Mouse (Mus musculus): ENCODE data around the gene Reln. TPM values are rescaled to one million over a fixed set of nuclear protein-coding genes. Genes with fewer than 3 reads are reported as not detected.

Gene Reln
- polyA plus RNA-seq, 1 experiment from 2014 or later: 45.8 TPM

DNA sequence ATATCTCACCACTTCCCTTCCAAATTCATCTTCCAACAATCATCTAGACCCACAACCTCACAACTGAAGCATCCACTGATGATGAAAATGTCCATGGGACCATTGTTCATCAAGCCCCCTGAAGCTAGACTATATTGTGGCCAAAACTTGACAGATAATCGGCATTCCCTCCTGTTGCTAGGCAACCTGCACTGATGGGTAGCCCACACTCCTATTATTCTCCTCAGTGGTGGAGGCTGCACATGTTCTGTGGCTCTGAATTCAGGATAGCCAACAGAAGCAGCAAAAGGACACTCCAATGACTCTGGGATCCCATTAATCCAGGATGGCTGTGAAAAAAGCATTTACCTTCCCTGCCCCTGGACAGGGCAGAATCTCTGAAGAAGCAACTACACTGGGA, 40.8 kb downstream of the Reln start:
- Histone ChIP-seq H3K9me3 (no peaks in the 10 kb centered on the region), H3K9ac (no peak overlapping the region), H3K4me1 (replicated peaks) (peaks cover 5% of the 10 kb centered on the region), H3K27me3 (no peaks in the 10 kb centered on the region), H3K36me3 (no peaks in the 10 kb centered on the region), H3K4me3 (no peak overlapping the region), H3K27ac (replicated peaks) (no peak overlapping the region), H3K4me2 (no peak overlapping the region)
- WGBS: 19% methylated on average over 1 of the region's 1 CpGs
- ATAC-seq (ENCODE audit: low read depth): no peak

DNA sequence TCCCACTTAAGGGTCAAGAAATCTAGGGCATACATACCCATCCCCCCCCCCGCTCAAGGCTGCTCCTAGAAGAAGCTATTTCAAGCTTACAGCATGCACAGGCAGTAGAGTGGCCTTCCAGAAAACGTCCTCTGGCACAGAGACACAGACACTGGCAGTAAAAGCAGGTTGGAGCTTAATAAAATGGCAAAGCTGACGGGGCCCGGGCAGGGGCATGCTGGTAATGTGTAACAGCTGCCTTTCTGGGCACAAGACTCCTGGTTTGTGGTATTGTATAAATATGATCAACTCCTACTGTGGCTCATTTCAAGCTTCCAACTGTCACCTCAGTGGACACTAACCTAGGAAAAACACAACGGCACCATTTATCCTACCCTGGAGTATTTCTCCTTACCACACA, 42.2 kb downstream of the Reln start:
- Histone ChIP-seq H3K4me2 (no peak overlapping the region), H3K4me1 (replicated peaks) (peaks cover 5% of the 10 kb centered on the region), H3K9ac (no peak overlapping the region), H3K27me3 (no peaks in the 10 kb centered on the region), H3K4me3 (no peak overlapping the region), H3K9me3 (no peaks in the 10 kb centered on the region), H3K36me3 (no peaks in the 10 kb centered on the region), H3K27ac (replicated peaks) (no peak overlapping the region)
- 69% methylated on average over 5 of the region's 5 CpGs for WGBS
- no peak for ATAC-seq (ENCODE audit: low read depth)

DNA sequence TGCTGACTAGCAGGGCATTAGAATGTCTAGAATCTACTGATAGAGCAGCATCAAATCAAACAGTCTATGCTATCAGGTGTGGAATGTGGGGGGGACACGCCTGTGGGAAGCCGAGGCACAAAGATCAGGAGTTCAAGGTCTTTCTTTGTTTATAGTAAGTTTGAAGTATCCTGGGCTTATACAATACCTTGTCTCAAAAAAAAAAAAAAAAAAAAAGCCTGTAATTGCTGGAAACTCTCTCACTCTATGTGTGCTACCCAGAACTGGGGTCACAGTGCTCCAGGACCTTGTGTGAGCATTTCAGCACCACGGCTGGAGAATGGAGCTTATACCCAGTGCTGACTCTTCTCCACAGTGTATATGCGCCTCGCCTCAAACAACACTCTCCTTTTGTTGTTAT, 43.7 kb downstream of the Reln start:
- H3K36me3 ChIP-seq: no peaks in the 10 kb centered on the region
- H3K4me2 ChIP-seq: no peak overlapping the region
- no peak overlapping the region for H3K27ac ChIP-seq (replicated peaks)
- H3K4me1 ChIP-seq (replicated peaks): peaks cover 18% of the 10 kb centered on the region
- WGBS: 83% methylated on average over 5 of the region's 5 CpGs
- H3K9me3 ChIP-seq: no peaks in the 10 kb centered on the region
- H3K27me3 ChIP-seq: no peaks in the 10 kb centered on the region
- no peak overlapping the region for H3K4me3 ChIP-seq
- H3K9ac ChIP-seq: no peak overlapping the region
- no peak for ATAC-seq (ENCODE audit: low read depth)

DNA sequence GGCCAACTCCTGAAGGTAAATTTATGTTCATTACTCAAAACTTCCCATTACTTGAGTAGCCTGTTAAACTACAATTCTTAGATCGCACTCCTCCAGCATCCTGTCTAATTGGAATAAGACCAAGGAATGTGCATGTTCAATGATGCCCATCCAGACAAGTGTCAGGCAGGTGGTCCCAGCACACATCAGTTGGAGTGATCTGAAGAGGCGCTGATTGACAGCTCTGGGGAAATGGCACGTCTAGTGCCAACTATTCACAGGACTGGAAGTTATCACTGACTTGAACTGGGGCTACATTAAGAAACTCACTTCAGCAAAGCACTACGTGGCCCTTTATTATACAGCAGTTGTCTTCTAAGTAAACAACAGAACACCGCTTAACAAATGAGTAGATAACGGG, 44.5 kb downstream of the Reln start:
- 91% methylated on average over 6 of the region's 6 CpGs for WGBS
- H3K4me1 ChIP-seq (replicated peaks): peaks cover 19% of the 10 kb centered on the region
- no peak for ATAC-seq (ENCODE audit: low read depth)

DNA sequence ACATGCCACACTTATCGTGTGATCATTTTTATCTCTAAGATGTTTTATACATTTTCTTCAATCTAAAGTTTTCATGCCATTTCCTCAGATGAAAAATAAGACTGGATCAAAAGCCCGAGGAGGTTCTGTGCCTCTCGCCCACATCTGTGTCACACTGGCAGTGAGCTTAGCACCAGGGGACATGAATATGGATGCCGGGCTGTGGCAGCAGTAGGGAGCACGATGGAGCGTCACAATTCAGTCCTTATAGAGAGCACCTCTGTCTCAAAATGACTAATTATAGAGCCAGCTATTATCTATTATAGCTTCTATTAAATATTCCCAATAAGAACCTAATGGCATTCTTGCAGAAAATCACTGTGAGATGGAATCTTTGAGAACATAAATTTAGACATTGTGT, 49.3 kb downstream of the Reln start:
- no peak overlapping the region for H3K4me2 ChIP-seq
- 51% methylated on average over 6 of the region's 6 CpGs for WGBS
- H3K9me3 ChIP-seq: no peaks in the 10 kb centered on the region
- no peaks in the 10 kb centered on the region for H3K27me3 ChIP-seq
- no peak overlapping the region for H3K9ac ChIP-seq
- no peak overlapping the region for H3K4me3 ChIP-seq
- ATAC-seq (ENCODE audit: low read depth): peak; percentile 77
- H3K4me1 ChIP-seq (replicated peaks): peaks cover 14% of the 10 kb centered on the region
- no peak overlapping the region for H3K27ac ChIP-seq (replicated peaks)
- H3K36me3 ChIP-seq: no peaks in the 10 kb centered on the region

More for the DNA sequence above, 44.5 kb downstream of the Reln start:
- no peak overlapping the region for H3K4me3 ChIP-seq
- H3K9ac ChIP-seq: no peak overlapping the region
- no peak overlapping the region for H3K4me2 ChIP-seq
- no peaks in the 10 kb centered on the region for H3K27me3 ChIP-seq
- H3K36me3 ChIP-seq: no peaks in the 10 kb centered on the region
- H3K9me3 ChIP-seq: no peaks in the 10 kb centered on the region
- no peak overlapping the region for H3K27ac ChIP-seq (replicated peaks)

DNA sequence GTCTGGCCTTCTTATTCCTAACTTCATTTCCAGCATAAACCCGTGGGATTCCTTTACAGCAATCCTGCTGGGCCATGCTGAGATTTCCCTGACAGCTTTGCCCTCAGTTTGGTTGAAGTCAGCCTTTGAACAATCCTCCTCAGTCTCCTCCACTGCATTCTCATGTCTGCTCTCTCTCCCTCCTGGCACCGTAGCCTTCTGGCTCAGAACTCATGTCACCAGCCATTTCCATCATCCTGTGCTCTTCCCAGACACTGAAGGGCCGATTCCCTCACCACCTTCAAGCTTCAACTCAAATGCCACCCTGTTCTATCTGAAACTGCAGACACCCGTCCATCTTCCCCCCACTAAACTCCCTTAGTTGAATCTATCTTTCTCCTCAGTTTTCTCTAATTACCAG, 53.1 kb downstream of the Reln start:
- no peak for ATAC-seq (ENCODE audit: low read depth)
- 82% methylated on average over 4 of the region's 4 CpGs for WGBS

DNA sequence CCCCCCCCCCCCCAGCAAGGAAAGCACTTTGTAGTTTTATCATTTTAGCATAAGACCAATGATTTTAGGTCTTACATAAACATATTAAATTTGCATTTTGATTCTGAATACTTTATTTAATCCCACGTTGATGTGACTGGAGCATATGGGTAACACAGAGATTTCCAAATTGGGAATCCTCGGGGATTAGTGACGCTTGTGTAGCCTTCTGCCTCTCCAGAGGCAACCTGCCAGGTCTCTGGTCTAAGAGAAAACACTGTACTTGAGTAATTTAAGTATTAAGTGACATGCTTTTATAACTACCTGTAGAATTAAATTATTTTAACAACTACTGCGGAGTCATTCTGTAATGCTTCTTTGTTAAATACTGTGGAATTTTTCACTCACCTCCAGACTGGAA, 59.1 kb downstream of the Reln start:
- Histone ChIP-seq H3K9me3 (no peaks in the 10 kb centered on the region), H3K36me3 (peaks cover 6% of the 10 kb centered on the region; the same call in 1 of the 2 replicates), H3K27me3 (no peaks in the 10 kb centered on the region), H3K9ac (no peak overlapping the region), H3K4me1 (replicated peaks) (peaks cover 12% of the 10 kb centered on the region), H3K4me2 (no peak overlapping the region), H3K4me3 (no peak overlapping the region), H3K27ac (replicated peaks) (no peak overlapping the region)
- 80% methylated on average over 4 of the region's 4 CpGs for WGBS
- ATAC-seq (ENCODE audit: low read depth): no peak

More for the DNA sequence above, 53.1 kb downstream of the Reln start:
- H3K4me1 ChIP-seq (replicated peaks): 0 out of 2 replicates have a peak, but pooled peaks cover 5% of the 10 kb centered on the region
- H3K4me3 ChIP-seq: no peak overlapping the region
- no peaks in the 10 kb centered on the region for H3K36me3 ChIP-seq
- H3K9me3 ChIP-seq: no peaks in the 10 kb centered on the region
- H3K27ac ChIP-seq (replicated peaks): no peak overlapping the region
- no peaks in the 10 kb centered on the region for H3K27me3 ChIP-seq
- H3K9ac ChIP-seq: no peak overlapping the region
- H3K4me2 ChIP-seq: no peak overlapping the region

DNA sequence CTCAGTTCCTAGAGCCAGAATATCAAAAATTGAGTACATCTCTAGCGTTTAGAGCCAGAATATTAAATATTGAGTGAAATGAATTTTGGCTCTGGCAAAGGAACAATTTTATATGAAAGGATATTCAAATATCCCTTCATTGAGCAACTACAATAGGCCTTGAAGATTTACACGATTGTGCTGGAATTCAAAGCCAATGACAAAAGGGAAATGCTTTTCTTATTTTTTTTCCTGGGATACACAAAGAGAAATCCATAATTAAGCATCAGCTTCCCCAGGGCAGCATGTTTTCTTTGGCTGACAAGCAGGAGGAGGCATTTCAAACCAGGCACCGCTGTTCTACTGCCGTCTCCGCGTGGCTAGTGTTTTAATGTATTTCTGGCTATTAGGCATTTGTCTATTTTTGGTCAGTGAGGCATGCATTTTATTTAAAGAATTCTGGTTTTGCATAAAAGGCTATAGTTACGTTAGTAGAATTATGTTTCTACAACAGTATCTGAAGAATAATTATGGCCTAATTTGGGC, 62.3 kb downstream of the Reln start:
- Histone ChIP-seq H3K4me2 (no peak overlapping the region), H3K9me3 (no peaks in the 10 kb centered on the region), H3K9ac (no peak overlapping the region), H3K27me3 (no peaks in the 10 kb centered on the region), H3K4me3 (no peak overlapping the region), H3K36me3 (peaks cover 11% of the 10 kb centered on the region; the same call in 1 of the 2 replicates), H3K4me1 (replicated peaks) (peaks cover 12% of the 10 kb centered on the region), H3K27ac (replicated peaks) (no peak overlapping the region)
- ATAC-seq (ENCODE audit: low read depth): no peak
- 34% methylated on average over 7 of the region's 7 CpGs for WGBS

DNA sequence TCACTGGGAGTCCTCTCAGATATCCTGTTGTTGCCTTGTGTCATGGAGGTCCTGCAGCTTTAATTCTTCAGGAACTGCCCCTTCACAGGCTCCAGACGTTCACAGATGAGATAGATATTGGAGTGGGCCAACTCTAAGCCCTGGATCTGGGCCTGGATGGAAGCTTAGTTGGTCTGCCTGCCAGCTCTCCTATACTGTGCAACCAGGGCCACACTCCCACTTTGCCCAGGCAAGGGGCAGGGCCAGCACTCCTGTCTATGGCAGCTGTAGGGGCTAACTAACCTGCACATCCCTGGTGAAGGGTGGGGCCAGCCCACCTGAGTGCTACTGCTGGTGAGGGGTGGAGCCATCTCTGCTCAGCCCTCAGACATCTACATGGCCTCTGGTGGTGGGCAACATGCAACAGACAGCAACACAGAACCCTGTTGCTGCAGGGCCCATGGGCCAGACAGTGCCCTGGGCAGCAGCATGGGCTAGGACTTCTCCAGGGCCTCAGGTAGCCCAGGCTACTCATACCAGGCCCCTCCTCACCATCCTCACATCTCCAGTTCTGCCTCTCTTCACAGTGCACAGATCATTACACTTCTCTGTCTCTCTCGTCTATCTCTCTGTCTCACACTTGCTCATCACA, 63.9 kb downstream of the Reln start:
- Histone ChIP-seq H3K9ac (no peak overlapping the region), H3K9me3 (no peaks in the 10 kb centered on the region), H3K36me3 (peaks cover 11% of the 10 kb centered on the region; the same call in 1 of the 2 replicates), H3K4me2 (no peak overlapping the region), H3K27me3 (no peaks in the 10 kb centered on the region), H3K27ac (replicated peaks) (no peak overlapping the region), H3K4me3 (no peak overlapping the region), H3K4me1 (replicated peaks) (peaks cover 12% of the 10 kb centered on the region)
- 70% methylated on average over 2 of the region's 2 CpGs for WGBS
- ATAC-seq (ENCODE audit: low read depth): peak; percentile 13; the same call in 1 of the 2 replicates

DNA sequence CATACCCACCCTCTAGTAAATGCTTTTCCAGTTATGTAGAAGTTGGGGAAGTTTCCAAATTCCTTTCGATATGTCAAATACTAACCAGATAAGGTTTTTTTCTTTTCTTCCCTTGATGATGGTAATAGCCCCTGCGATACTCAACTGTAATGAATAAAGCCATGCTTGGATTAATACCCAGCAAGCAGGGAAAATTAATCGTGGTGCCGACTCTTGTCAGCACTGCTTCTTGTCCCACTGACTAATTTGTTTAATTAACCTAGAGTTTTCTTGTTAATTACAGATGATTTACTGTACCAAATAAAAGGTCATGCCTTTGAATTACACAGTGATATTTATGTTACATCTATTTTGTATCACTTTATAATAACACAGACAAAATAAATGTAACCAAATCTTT, 65.3 kb downstream of the Reln start:
- Histone ChIP-seq H3K9ac (no peak overlapping the region), H3K9me3 (no peaks in the 10 kb centered on the region), H3K4me3 (no peak overlapping the region), H3K27ac (replicated peaks) (no peak overlapping the region), H3K4me1 (replicated peaks) (peaks cover 12% of the 10 kb centered on the region), H3K27me3 (no peaks in the 10 kb centered on the region), H3K4me2 (no peak overlapping the region), H3K36me3 (peaks cover 5% of the 10 kb centered on the region; the same call in 1 of the 2 replicates)
- WGBS: 73% methylated on average over 4 of the region's 4 CpGs
- ATAC-seq (ENCODE audit: low read depth): no peak

DNA sequence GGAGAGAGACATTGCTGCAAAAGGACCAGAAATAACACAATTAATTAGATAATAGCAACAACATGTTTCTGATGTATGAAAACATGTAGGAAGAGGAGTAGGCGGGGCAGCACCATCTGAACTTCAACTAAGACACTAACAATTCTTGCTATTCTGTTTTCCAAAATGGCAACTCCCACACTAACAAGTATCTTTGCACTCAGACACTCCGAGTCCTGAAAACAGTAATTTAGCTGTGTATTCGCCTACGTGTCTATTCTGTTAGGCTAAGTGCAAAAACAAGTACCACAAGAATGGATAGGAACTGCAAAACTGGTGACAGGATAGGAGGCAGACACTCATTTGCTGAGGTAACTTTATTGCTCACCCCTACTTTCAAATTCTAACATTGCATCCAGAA, 70.4 kb downstream of the Reln start:
- 93% methylated on average over 4 of the region's 4 CpGs for WGBS
- H3K4me1 ChIP-seq (replicated peaks): no peaks in the 10 kb centered on the region
- no peak for ATAC-seq (ENCODE audit: low read depth)
- no peak overlapping the region for H3K27ac ChIP-seq (replicated peaks)
- H3K27me3 ChIP-seq: no peaks in the 10 kb centered on the region
- H3K4me3 ChIP-seq: no peak overlapping the region
- no peak overlapping the region for H3K4me2 ChIP-seq
- 0 out of 2 replicates have a peak, but pooled peaks cover 5% of the 10 kb centered on the region for H3K36me3 ChIP-seq
- H3K9ac ChIP-seq: no peak overlapping the region
- no peaks in the 10 kb centered on the region for H3K9me3 ChIP-seq

DNA sequence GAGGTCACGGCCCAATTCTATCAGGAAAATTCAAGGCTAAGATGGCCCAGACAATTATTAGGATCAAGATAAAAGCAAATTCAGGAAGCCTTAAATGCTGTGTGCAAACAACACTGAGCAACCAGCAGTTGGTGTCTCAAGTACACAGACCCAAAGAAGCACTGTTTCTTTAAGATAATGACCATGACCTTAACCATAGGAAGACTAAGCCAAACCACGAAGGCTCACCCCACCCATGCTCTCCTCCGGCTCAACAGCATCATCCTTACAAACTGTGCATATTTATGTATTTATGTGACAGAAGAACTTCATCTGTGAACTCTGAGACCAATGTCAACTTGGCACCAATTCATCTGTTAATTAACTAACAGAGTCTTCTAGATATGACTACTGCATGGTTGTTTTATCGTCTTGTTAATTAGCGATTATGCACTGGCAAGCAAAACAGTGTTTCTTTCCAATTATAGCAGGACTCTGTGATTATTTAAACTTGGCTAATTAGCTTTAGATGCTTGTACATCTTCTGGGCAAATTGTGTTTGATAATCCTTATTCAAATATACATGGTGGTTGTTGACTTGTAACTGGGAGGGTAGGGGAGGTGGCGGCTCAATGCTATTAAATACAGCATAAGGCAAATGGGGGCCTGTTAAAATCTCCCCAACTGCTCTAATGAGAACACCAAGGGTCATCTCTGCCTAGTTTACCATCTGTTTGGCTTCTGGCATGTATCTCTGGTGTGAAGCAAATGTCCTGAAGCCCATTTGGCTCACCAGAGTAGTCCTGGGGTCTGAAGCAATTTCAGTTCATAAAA, 77.8 kb downstream of the Reln start:
- no peak overlapping the region for H3K4me3 ChIP-seq
- no peaks in the 10 kb centered on the region for H3K4me1 ChIP-seq (replicated peaks)
- no peaks in the 10 kb centered on the region; the same call in 1 of the 2 replicates for H3K27me3 ChIP-seq
- H3K9me3 ChIP-seq: no peaks in the 10 kb centered on the region
- no peaks in the 10 kb centered on the region for H3K36me3 ChIP-seq
- H3K4me2 ChIP-seq: no peak overlapping the region
- ATAC-seq (ENCODE audit: low read depth): no peak
- no peak overlapping the region for H3K27ac ChIP-seq (replicated peaks)
- H3K9ac ChIP-seq: no peak overlapping the region
- WGBS: 68% methylated on average over 6 of the region's 6 CpGs

All from neural tube, embryonic 13.5 days (tissue).